Mouse (Mus musculus) hindbrain, embryonic 11.5 days (tissue): ENCODE results near the gene Aars2. TPM values are rescaled to one million over a fixed set of nuclear protein-coding genes. Genes with fewer than 3 reads are reported as not detected.

Experiments
- ATAC-seq: fragments of 200-750 bp; cut with Nextera tagmentation; 2 replicates; pipeline ENCODE4 v1.8.0; 2017; ENCODE audit warnings: mild to moderate bottlenecking, moderate TSS enrichment, moderate library complexity; ENCODE audit not compliant: low FRiP score
- DNase-seq: peaks from one replicate; pipeline ENCODE4 v3.0.0-alpha.2; 2015; ENCODE audit warnings: low spot score
- H3K27ac ChIP-seq: fragments of 300-500 bp; sonication (generic); 2 replicates; pipeline ENCODE4 v1.5.1; 2014; ENCODE audit warnings: mild to moderate bottlenecking, low read depth, low read length
- H3K27me3 ChIP-seq: fragments of 300-500 bp; sonication (generic); 2 replicates; pipeline ENCODE4 v1.6.1; 2014; ENCODE audit warnings: mild to moderate bottlenecking, low read length, moderate library complexity, mixed read lengths; ENCODE audit not compliant: control insufficient read depth, insufficient read depth
- H3K36me3 ChIP-seq: fragments of 300-500 bp; sonication (generic); 2 replicates; pipeline ENCODE4 v1.6.1; 2014; ENCODE audit warnings: mild to moderate bottlenecking, low read length, moderate library complexity, mixed read lengths; ENCODE audit not compliant: control insufficient read depth, insufficient read depth
- H3K4me1 ChIP-seq: fragments of 300-500 bp; sonication (generic); replicated peaks from 2 replicates; pipeline ENCODE4 v1.6.1; 2014; ENCODE audit warnings: low read length, mixed read lengths; ENCODE audit not compliant: control insufficient read depth, insufficient read depth
- H3K4me2 ChIP-seq: fragments of 300-500 bp; sonication (generic); replicated peaks from 2 replicates; pipeline ENCODE4 v1.6.1; 2014; ENCODE audit warnings: mild to moderate bottlenecking, low read depth, low read length
- H3K4me3 ChIP-seq: fragments of 300-500 bp; sonication (generic); 2 replicates; pipeline ENCODE4 v1.5.1; 2014; ENCODE audit warnings: low read depth, low read length
- H3K9ac ChIP-seq: fragments of 300-500 bp; sonication (generic); 2 replicates; pipeline ENCODE4 v1.6.1; 2014; ENCODE audit warnings: low read depth, low read length
- H3K9me3 ChIP-seq: fragments of 300-500 bp; sonication (generic); 2 replicates; pipeline ENCODE4 v1.6.1; 2016; ENCODE audit warnings: low read length; ENCODE audit not compliant: control insufficient read depth
- WGBS: fragments of 180-500 bp; shearing (Covaris S2); extraction: QIAGEN DNeasy Blood & Tissue Kit; methylation state at CpG from one replicate; pipeline ENCODE4 v1.1.7; 2014; 5-methylcytosine and 5-hydroxymethylcytosine counted together
- polyA plus RNA-seq: library from polyadenylated mRNA; unstranded; fragments of >200 nt; fragmentation: Nextera tagmentation; extraction: Ambion mirVana; gene quantifications from 2 replicates; pipeline ENCODE4 v1.2.1, GENCODE M21; 2014

The Aars2 gene
- polyA plus RNA-seq: 13.0 and 14.5 TPM in 2 replicates

DNA sequence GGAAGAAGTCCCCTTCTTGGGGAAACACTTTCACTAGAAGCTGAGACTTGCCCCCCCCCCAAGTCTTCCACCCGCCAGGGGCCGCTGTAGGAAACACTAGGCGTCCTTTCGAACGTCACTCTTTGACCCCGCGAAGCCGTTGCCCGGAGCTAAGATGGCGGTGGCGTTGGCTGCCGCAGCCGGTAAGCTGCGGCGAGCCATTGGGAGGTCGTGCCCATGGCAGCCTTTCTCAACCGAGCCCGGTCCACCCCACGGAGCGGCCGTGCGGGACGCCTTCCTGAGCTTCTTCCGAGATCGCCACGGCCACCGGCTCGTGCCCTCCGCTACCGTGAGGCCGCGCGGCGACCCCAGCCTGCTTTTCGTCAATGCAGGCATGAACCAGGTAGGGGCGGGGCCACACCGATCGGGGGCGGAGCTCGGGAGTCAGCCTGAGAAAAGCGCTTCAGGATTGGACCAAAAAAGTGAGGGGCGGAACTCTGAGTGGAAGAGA is at the start of gene Aars2:
Aars2 (plus strand) TSS at position 142 of the 490 bp plus-strand sequence.
- Histone ChIP-seq H3K4me1 (no peaks in the 10 kb centered on the region; the same call in 1 of the 2 replicates), H3K9ac (peak within 1 kb of the TSS; percentile 72), H3K4me3 (peak within 1 kb of the TSS; percentile 69), H3K9me3 (no peaks in the 10 kb centered on the region), H3K36me3 (no peaks in the 10 kb centered on the region), H3K27me3 (no peaks in the 10 kb centered on the region), H3K4me2 (peak within 1 kb of the TSS; percentile 6; the same call in 1 of the 2 replicates), H3K27ac (peak within 1 kb of the TSS; percentile 74)
- WGBS: under 1% methylated on average over 42 of the region's 42 CpGs
- DNase-seq (peak; percentile 97), ATAC-seq (peak; percentile 95)

DNA sequence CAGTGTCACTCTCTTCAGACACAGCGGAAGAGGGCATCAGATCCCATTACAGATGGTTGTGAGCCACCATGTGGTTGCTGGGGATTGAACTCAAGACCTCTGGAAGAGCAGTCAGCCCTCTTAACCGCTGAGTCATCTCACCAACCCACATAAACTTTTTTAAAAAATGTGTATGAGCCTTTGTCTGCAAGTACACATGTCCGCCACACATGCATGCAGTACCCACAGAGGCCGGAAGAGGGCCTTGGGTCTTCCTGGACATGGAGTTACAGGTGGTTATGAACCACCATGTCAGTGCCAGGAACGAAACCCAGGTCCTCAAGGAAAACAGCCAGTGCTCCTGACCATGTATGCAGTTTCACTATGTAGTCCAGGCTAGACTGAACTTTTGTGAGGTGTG is 49.2 kb upstream of the Aars2 start:
- ATAC-seq (no peak), DNase-seq (no peak)
- no peaks in the 10 kb centered on the region for H3K27me3 ChIP-seq
- no peak overlapping the region for H3K9ac ChIP-seq
- no peaks in the 10 kb centered on the region; the same call in 1 of the 2 replicates for H3K4me1 ChIP-seq
- H3K4me3 ChIP-seq: no peak overlapping the region
- no peaks in the 10 kb centered on the region for H3K36me3 ChIP-seq
- no peak overlapping the region for H3K27ac ChIP-seq
- H3K9me3 ChIP-seq: no peaks in the 10 kb centered on the region
- WGBS: 89% methylated on average over 5 of the region's 5 CpGs
- no peak overlapping the region for H3K4me2 ChIP-seq

DNA sequence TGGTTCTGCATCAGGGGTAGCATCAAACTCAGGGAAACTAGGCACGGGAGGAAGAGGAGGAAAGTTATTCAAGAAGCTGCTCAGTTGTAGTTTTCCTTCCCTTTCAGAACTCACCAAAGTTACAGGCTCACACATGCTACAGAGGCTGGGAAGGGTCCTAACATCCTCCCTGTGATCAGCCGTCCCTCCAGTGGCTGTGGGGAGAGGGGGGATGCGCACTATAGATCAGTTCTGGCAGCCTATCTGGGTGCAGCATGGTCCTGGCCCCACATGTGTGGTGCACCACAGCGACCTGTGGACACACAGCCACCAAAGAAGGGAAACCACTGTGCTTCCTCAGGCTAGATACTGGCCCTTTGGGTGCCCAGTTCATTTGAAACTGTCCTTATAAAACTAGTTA is 48.1 kb upstream of the Aars2 start:
- Histone ChIP-seq H3K9ac (no peak overlapping the region), H3K36me3 (no peaks in the 10 kb centered on the region), H3K4me1 (no peaks in the 10 kb centered on the region; the same call in 1 of the 2 replicates), H3K4me3 (no peak overlapping the region), H3K9me3 (no peaks in the 10 kb centered on the region), H3K4me2 (no peak overlapping the region), H3K27me3 (no peaks in the 10 kb centered on the region), H3K27ac (no peak overlapping the region)
- ATAC-seq (no peak), DNase-seq (no peak)
- 85% methylated on average over 4 of the region's 4 CpGs for WGBS

DNA sequence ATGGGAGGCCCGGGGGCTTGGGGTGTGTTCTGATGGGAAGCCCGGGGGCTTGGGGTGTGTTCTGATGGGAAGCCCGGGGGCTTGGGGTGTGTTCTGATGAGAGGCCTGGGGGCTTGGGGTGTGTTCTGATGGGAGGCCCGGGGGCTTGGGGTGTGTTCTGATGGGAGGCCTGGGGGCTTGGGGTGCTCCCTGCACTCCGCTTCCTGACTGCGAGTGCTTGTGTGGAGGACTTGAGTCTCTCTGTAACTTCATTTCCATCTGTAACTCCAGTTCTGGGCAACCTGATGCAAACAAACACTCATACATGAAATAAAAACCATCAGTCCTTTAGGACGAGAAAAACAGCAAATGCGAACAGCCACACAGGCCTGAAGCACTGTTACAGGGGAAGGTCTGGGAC is 47.6 kb upstream of the Aars2 start:
- H3K9me3 ChIP-seq: no peaks in the 10 kb centered on the region
- no peaks in the 10 kb centered on the region for H3K27me3 ChIP-seq
- H3K27ac ChIP-seq: no peak overlapping the region
- ATAC-seq: no peak
- no peaks in the 10 kb centered on the region; the same call in 1 of the 2 replicates for H3K4me1 ChIP-seq
- no peaks in the 10 kb centered on the region for H3K36me3 ChIP-seq
- WGBS: 88% methylated on average over 7 of the region's 8 CpGs
- H3K4me3 ChIP-seq: no peak overlapping the region
- DNase-seq: no peak
- no peak overlapping the region for H3K9ac ChIP-seq
- H3K4me2 ChIP-seq: no peak overlapping the region

DNA sequence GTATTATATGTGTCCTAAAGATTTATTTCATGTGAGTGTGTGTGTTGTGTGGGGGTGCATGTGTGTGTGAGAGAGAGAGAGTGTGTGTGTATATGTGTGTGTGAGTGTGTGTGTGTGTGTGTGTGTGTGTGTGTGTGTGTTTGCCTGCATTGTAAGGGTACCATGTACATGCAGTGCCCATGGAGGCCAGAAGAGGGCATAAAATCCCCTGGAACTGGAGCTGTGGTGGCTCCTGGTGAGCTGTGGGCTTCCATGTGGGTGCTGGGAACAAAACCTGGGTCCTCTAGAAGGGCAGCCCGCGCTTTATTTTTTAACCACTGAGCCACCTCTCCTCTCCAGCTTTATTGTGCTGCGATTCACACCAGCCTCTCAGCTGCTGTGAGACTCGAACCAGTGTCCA is 44.1 kb upstream of the Aars2 start:
- no peak overlapping the region for H3K4me3 ChIP-seq
- WGBS: 85% methylated on average over 4 of the region's 4 CpGs

DNA sequence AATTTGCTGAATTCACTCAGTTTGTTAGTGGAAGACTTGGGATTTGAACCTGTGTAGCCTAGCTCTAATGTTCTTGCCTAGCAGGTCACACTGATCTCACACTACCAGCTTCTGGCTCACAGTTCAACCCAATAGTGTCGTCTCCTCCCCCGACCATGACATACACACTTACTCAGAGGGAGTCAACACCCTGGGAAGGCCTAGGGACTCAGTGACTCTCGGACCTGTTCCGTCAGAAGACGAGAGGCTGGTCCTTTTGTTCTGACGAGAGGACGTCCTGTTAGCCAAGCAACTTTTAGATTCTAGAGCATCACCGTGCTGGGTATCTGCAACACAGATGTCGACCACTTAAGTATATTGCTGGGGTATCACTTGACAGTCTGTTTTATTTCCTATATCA is 42.4 kb upstream of the Aars2 start:
- H3K4me3 ChIP-seq: no peak overlapping the region
- H3K9me3 ChIP-seq: no peaks in the 10 kb centered on the region
- H3K27me3 ChIP-seq: no peaks in the 10 kb centered on the region
- H3K4me1 ChIP-seq: no peaks in the 10 kb centered on the region
- 87% methylated on average over 9 of the region's 9 CpGs for WGBS
- no peak overlapping the region for H3K9ac ChIP-seq
- no peak for DNase-seq
- H3K4me2 ChIP-seq: no peak overlapping the region
- ATAC-seq: no peak
- H3K36me3 ChIP-seq: no peaks in the 10 kb centered on the region
- no peak overlapping the region for H3K27ac ChIP-seq

More for the DNA sequence above, 44.1 kb upstream of the Aars2 start:
- Histone ChIP-seq H3K4me2 (no peak overlapping the region), H3K27ac (no peak overlapping the region), H3K9me3 (no peaks in the 10 kb centered on the region), H3K4me1 (no peaks in the 10 kb centered on the region), H3K36me3 (no peaks in the 10 kb centered on the region), H3K27me3 (no peaks in the 10 kb centered on the region), H3K9ac (no peak overlapping the region)
- DNase-seq: no peak
- no peak for ATAC-seq

DNA sequence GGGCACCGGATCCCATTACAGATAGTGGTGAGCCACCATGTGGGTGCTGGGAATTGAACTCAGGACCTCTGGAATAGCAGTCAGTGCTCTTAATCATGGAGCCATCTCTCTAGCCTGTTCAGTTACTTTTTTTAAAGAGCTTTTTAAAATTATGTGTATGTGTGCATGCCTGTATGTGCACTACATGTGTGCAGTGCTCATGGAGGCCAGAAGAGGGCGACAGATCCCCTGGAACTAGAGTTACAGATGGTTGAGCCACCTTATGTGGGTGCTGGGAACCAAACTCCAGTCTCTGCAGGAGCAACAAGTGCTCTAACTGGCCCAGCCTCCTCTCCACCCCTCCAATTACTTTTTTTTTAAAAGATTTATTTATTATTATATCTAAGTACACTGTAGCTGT is 39.9 kb upstream of the Aars2 start:
- Histone ChIP-seq H3K9me3 (no peaks in the 10 kb centered on the region), H3K4me2 (no peak overlapping the region), H3K4me1 (no peaks in the 10 kb centered on the region), H3K27ac (no peak overlapping the region), H3K27me3 (no peaks in the 10 kb centered on the region), H3K9ac (no peak overlapping the region), H3K36me3 (no peaks in the 10 kb centered on the region), H3K4me3 (no peak overlapping the region)
- 66% methylated on average over 2 of the region's 2 CpGs for WGBS
- no peak for DNase-seq
- ATAC-seq: no peak

DNA sequence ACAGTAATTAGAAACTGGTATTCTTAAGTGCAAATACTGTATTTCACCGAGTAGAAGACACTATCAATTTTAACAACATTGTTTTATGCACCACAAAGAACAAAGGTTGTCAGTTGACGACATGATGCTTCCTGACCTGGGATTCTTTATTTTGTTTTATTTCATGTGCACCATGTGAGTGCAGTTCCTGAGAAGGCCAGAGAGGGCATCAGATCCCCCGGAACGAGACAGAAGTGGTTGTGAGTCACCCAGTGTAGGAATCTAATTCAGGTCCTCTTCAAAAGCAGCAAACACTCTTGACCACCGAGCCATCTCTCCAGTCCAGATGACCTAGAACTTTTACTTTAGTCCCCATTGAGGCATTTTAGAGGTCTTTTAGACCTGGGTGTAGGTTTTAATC is 38.3 kb upstream of the Aars2 start:
- Histone ChIP-seq H3K9me3 (no peaks in the 10 kb centered on the region), H3K9ac (no peak overlapping the region), H3K4me2 (no peak overlapping the region), H3K4me3 (no peak overlapping the region), H3K4me1 (no peaks in the 10 kb centered on the region), H3K36me3 (no peaks in the 10 kb centered on the region), H3K27me3 (no peaks in the 10 kb centered on the region), H3K27ac (no peak overlapping the region)
- no peak for ATAC-seq
- no peak for DNase-seq
- 88% methylated on average over 5 of the region's 5 CpGs for WGBS

DNA sequence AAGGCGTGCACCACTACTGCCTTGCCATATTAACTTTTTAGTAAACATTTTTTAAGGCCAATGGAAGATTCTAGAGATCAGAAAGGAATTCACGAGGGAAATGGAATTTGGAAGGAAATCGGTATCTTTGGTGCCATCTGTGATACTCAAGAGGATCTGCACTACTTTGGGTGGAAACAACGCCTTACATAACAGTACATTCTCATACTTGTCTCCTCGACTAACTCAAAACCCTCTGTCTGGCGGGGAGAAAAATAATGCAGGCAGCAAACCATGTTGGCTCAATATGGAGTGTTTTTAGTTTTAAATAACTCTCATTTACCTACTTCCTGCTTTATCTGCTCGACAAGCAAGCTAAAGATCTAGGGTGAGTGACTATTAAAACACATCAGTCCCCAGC is 35.9 kb upstream of the Aars2 start:
- H3K9me3 ChIP-seq: no peaks in the 10 kb centered on the region
- no peaks in the 10 kb centered on the region for H3K27me3 ChIP-seq
- H3K4me2 ChIP-seq: no peak overlapping the region
- H3K4me3 ChIP-seq: no peak overlapping the region
- no peak for ATAC-seq
- H3K36me3 ChIP-seq: no peaks in the 10 kb centered on the region
- WGBS: 82% methylated on average over 7 of the region's 7 CpGs
- no peak for DNase-seq
- 0 out of 2 replicates have a peak, but pooled peaks cover 3% of the 10 kb centered on the region for H3K4me1 ChIP-seq
- no peak overlapping the region for H3K9ac ChIP-seq
- no peak overlapping the region for H3K27ac ChIP-seq
